Mouse (Mus musculus): ENCODE measurements around the gene Dnaaf3. TPM values are rescaled to one million over a fixed set of nuclear protein-coding genes. Genes with fewer than 3 reads are reported as not detected.

Dnaaf3 gene
- 1.5 and 2.1 TPM in 2 replicates for polyA plus RNA-seq (2015; fragmentation: Nextera tagmentation; extraction: Ambion mirVana)

DNA sequence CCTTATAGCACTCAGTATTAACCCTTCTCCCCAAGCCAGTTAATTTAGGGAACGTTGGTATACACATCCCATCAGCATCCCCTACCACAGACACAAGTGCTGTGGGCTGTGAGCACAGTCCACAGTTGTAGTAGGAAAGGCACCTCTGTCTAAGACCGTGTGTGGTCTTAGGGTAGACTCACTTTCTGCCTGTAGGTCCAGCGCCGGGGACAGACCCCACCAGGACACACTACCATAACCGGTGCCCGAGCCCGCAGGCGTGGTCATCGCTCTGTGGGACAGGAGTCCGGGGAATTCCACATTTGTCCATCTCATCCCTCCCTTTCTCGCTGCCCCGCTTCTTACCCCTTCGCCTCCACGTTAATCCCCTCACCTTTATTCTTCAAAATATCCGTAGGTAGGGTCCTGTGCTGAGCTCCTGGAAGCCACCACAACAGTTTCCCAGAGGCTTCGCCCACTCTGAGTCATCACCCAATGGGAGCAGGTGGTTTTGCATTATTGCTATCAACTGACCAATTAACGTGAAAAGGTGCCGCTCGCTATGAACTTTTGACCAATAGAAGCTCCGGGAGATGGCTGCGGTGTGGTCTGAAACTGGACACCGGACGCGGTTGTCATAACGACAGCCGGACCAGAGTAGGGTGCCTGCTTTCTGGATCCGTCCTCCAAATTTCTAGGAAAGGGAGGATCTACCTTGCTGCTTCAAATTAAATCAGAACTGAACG is at the start of gene Dnaaf3:
Gene Dnaaf3, minus strand, starts transcription at position 449 of the 725 bp plus-strand sequence.

DNA sequence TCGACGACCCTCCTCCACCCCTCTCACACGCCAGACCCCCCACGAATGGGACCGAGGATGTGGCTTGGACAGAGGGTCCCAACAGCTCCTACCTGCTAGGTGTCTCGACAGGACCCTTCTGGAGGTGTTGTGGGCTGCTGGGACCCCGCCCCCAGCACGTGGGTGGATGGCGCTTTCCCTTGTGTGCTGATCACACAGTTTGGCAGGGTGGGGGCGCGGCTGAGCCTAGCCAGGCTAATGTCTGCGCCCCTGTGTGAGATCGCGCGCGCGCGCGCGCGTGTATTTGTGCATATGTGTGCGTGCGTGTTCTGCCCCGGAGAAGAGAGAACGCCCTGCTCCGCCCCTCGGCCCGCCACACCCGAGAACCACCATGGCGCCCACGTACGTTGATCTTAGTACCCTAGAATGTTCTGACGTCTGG is 15.0 kb upstream of the Dnaaf3 start, which contains the start of gene Syt5:
Gene Syt5, minus strand, starts transcription at position 321 of the 421 bp plus-strand sequence.

DNA sequence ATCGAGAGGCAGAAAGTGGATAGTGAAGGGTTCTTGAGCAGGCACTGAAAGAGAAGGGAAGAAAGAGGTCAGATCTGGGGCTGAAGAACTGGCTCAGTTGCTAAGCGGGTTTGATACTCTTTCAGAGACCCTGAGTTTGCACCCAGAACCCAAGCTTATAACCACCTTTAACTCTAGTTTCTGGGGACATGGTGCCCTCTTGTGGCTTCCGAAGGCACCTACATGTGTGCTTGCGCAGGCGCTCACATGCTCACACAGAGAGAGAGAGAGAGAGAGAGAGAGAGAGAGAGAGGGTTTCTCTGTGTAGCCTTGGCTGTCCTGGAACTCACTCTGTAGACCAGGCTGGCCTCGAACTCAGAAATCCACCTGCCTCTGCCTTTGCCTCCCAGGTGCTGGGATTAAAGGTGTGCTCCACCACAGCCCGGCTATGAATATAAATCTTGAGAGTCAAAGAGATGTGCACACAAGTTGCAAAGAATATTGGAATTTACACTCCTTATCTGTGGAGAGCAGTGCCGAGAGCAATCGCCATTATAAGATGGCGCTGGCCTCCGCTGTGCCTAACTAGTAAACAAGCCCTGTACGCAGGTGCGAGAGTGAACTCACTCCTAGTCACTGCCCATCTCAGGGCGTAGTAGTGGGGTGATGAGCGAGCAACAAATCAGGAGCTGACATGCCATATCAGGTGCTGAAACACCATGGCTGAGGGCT is 7.9 kb downstream of the Dnaaf3 start, which contains the start of gene Tnni3:
Gene Tnni3, minus strand, starts transcription at position 18 of the 711 bp plus-strand sequence.

DNA sequence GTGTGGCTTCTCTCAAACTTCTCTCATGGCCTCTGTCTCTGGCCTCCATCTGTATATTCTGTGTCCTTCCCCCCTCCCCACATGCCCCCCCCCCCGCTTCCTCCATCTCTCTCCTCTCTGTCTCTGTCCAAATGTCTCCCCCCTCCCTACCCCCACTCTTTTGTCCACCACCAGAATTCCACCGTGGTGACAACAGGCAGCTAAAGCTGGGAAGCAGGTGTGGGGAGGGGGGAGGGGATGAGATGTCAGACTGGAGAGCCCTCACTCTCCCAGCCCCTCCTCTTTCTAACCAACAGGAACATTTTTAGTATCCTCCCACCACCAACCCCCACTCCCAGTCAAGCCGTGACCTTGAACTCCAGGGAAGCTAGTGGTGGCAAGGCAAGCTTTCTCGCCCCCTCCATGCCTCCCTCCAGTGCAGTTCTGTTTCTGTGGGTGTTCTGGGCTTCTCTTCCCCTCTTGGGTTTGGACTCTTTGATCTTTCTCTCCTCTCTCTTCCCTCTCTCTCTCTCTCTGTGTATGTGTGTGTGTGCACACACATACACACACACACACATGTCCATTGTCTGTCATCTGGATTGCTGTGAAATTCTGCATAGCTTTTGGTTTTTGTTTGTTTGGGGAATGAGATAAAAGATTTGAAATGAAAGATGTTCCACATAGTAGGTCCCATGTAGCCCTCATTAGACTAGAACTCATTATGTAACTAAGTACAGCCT is 15.8 kb downstream of the Dnaaf3 start, which contains the start of gene Tnnt1:
Gene Tnnt1, minus strand, starts transcription at position 51 of the 719 bp plus-strand sequence.

DNA sequence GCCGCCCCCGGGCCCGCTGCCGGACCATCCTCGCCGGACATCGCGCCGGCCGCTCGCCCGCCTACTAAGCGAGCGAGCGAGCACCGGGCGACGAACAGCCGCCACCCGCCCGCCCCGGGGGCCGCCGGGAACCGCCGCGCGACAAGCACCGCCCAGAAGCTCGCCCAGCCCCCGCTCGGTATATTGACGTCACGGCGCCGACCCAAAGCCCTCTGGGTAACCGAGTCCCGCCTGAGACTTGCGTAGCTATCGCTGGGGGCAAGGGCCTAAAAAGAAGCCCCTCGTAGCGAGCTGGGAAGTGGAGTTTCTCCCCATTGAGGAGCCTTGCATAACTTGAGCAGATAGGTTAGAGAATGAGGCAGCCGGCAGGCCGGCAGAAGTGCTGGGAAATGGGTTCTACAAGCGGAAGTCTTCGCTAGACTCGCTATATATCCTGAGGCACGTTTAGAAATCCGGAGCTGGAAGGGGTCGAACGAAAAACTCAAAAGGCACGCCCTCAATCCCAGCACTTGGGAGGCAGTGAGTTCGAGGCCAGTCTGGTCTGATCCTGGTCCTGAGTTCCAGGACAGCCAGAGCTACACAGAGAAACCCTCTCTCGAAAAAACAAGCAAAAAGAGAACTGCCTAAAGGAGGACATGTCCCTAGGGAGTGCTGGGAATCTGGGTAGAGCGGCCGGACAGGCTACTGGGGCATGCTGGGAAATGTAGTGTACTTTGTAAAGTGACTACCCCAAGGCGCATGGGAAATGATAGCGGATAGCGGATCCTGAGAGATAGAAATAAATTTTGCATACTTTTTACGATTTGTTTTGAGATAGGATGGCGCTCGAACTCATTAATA is 30.5 kb downstream of the Dnaaf3 start, which contains the start of gene Ppp1r12c:
Gene Ppp1r12c, minus strand, starts transcription at position 123 of the 840 bp plus-strand sequence.

Small RNAs within 50 kb of the gene (microRNA-seq; reads per million reads assigned to microRNA genes)
- not detected for gene Gm23577

Other genes with a start within 250 kb of the Dnaaf3 start
- gene Ncr1, start 194.7 kb downstream of the Dnaaf3 start, polyA plus RNA-seq (2015; fragmentation: Nextera tagmentation; extraction: Ambion mirVana) = not detected in 2 replicates
- gene Gp6, start 134.7 kb downstream of the Dnaaf3 start, polyA plus RNA-seq (2015; fragmentation: Nextera tagmentation; extraction: Ambion mirVana) = not detected in 2 replicates
- gene Rdh13, start 86.8 kb downstream of the Dnaaf3 start, polyA plus RNA-seq (2015; fragmentation: Nextera tagmentation; extraction: Ambion mirVana) = 34.3 and 37.5 TPM in 2 replicates
- gene Eps8l1, start 71.8 kb downstream of the Dnaaf3 start, polyA plus RNA-seq (2015; fragmentation: Nextera tagmentation; extraction: Ambion mirVana) = 6.5 and 7.8 TPM in 2 replicates
- 45.1 and 47.7 TPM in 2 replicates for gene Ppp1r12c, start 30.8 kb downstream of the Dnaaf3 start, polyA plus RNA-seq (2015; fragmentation: Nextera tagmentation; extraction: Ambion mirVana)
- 1.9 and 3.6 TPM in 2 replicates for gene Tnnt1, start 16.1 kb downstream of the Dnaaf3 start, polyA plus RNA-seq (2015; fragmentation: Nextera tagmentation; extraction: Ambion mirVana)
- gene Tnni3, start 8.2 kb downstream of the Dnaaf3 start, polyA plus RNA-seq (2015; fragmentation: Nextera tagmentation; extraction: Ambion mirVana) = 2.0 and 2.4 TPM in 2 replicates
- gene Syt5, start 15.1 kb upstream of the Dnaaf3 start, polyA plus RNA-seq (2015; fragmentation: Nextera tagmentation; extraction: Ambion mirVana) = 82.1 and 85.1 TPM in 2 replicates
- gene Ptprh, start 71.6 kb upstream of the Dnaaf3 start, polyA plus RNA-seq (2015; fragmentation: Nextera tagmentation; extraction: Ambion mirVana) = 0.45 and 0.60 TPM in 2 replicates
- gene Tmem86b, start 99.0 kb upstream of the Dnaaf3 start, polyA plus RNA-seq (2015; fragmentation: Nextera tagmentation; extraction: Ambion mirVana) = 0.75 and 1.0 TPM in 2 replicates
- gene Ppp6r1, start 126.6 kb upstream of the Dnaaf3 start, polyA plus RNA-seq (2015; fragmentation: Nextera tagmentation; extraction: Ambion mirVana) = 11.9 and 12.9 TPM in 2 replicates
- 159 and 162 TPM in 2 replicates for gene Hspbp1, start 152.6 kb upstream of the Dnaaf3 start, polyA plus RNA-seq (2015; fragmentation: Nextera tagmentation; extraction: Ambion mirVana)
- gene Brsk1, start 158.2 kb upstream of the Dnaaf3 start, polyA plus RNA-seq (2015; fragmentation: Nextera tagmentation; extraction: Ambion mirVana) = 9.4 and 9.6 TPM in 2 replicates
- gene Tmem150b, start 192.8 kb upstream of the Dnaaf3 start, polyA plus RNA-seq (2015; fragmentation: Nextera tagmentation; extraction: Ambion mirVana) = 0.13 TPM in 1 of 2 replicates, not detected in the other
- gene Kmt5c, start 207.7 kb upstream of the Dnaaf3 start, polyA plus RNA-seq (2015; fragmentation: Nextera tagmentation; extraction: Ambion mirVana) = 27.9 and 32.2 TPM in 2 replicates
- 64.8 and 72.7 TPM in 2 replicates for gene Cox6b2, start 220.6 kb upstream of the Dnaaf3 start, polyA plus RNA-seq (2015; fragmentation: Nextera tagmentation; extraction: Ambion mirVana)
- gene Fam71e2, start 238.8 kb upstream of the Dnaaf3 start, polyA plus RNA-seq (2015; fragmentation: Nextera tagmentation; extraction: Ambion mirVana) = not detected in 2 replicates

Measured in neural tube, postnatal 0 days (tissue).